Mouse (Mus musculus) left cerebral cortex, postnatal 25 days (tissue): ENCODE results near the gene Slc25a51. TPM values are rescaled to one million over a fixed set of nuclear protein-coding genes. Genes with fewer than 3 reads are reported as not detected.

ENCODE experiments used
- DNase-seq, 2 experiments: peaks; one replicate each; pipeline ENCODE4 v3.0.0; 2022; ENCODE audit warnings: low spot score in 2 of 2, mixed read lengths in 1 of 2
- intact Hi-C: fragments of 180-260 bp; cut with DNase I; formaldehyde crosslinking; loops from one replicate; pipeline ENCODE4 v1.15.1; 2025
- total RNA-seq, 2 experiments: library from RNA; stranded (reverse); gene quantifications; 2 replicates each; pipeline ENCODE4 v1.2.3; 2021

Slc25a51 gene
- total RNA-seq, 2 experiments from 2014 or later = 118 to 120 TPM

DNA sequence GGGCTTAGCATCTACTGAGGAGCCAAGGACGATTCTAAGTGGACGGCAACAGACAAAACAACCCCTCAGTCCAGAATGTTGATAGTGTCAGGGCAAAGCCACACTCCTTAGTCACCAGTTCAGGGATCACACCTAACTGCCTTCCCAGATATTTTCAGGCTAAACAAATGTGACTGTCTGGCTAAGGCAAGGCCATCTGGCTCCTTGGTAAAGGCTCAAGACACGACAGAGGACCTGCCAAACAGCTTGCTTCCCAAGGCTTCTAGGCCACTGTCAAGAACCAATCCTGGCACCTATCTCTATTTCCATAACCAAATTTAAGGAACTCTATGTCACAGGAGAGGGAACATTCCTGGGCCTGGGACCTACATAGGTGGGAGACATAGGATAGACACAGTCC is 22.8 kb upstream of the Slc25a51 start:
- DNase-seq = no peak
- intact Hi-C loops = no loop called here

DNA sequence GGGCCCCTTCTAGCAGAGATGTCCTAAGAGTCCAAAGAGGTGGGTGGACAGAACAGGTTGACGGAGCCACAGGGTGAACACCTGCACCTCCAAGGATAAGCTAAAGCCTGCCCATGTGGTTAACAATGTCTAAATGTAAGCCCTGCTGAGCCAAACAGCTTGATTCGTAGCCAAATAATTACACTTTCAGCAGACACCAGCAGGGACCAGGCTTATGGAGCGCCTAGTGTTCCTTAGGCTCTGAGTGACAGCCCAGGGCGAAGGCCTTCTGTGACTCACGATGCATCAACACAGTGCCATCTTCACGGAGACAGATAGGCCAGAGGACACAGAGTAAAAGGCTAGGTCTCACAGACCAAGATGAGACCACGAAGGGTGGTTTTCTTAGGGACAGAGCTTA is 20.9 kb upstream of the Slc25a51 start:
- no peak for DNase-seq
- intact Hi-C loops = no loop called here

DNA sequence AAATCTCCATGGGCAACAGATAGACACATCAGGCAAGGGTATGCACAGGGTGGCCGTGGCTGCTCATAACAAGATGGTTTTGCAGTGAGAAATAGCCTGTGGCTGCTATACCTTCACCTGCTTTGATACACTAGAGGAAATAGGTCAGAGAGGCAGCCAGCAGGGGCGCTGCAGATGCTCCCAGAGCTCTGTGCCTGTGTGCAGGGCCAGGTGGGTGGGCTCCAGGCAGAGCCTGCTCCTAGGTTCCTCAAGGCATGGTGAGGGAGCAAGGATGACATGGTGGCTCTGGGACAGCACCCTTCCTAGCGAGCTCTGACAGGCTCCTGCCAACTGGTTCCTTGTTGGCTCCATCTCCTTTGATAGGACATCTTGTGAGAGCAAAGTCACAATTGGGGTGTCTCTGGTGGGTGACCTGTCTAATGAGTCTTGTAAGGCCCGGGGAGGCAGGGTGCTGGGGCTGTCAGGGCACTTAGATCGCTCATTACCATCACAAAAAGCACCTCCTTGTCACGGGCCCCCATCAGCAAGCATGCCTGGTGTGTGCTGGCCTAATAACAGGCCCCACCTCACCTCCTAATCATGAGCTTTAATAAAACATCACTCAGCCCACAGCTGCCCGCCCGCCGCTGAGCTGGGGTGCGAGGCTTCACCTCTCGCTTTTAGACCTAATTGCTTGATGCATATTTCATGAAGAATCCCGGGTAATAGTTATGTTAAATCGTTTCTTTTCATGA is 18.3 kb upstream of the Slc25a51 start:
- no peak for DNase-seq
- intact Hi-C loops = no loop called here

DNA sequence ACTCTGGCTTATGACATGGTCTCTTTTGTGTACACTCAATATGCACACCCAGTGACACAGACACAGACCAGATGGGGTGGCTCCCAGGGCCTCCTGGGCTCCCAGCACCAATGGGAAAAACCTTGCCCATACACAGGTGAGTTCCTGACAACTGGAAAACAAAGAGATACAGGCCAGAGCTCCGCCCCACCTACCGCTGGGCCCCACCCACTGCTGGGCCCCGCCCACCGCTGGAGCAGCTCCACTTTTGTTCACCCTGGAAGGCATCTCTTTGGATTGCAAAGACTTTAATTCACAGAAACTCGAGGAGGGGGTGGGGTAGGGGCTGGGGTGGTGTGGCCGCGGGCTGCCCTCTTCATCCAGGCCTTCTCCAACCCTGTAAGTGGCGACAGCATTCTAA is 14.8 kb upstream of the Slc25a51 start:
- intact Hi-C loops = no loop called here

DNA sequence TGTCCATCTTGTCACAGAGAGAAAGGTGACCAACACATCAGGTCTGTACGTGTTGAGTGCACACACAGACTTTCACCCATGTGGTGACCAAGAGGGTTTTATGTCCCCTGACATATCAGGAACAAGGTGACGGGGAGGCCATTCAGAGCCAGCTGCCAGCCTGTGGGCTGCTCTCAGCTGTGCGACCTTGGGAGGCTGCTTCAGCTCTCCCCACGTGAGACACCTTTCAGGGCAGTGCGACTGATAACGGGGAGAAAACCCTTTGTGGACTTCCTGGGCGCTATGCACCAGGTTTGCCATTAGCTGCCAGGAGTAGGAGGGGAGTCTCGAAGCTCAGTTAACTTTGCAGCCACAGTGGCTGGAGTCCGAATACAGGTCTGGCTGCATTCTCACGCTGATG is 14.1 kb upstream of the Slc25a51 start:
- intact Hi-C loops = no loop called here
- DNase-seq = no peak

More for the DNA sequence above, 14.8 kb upstream of the Slc25a51 start:
- no peak for DNase-seq

DNA sequence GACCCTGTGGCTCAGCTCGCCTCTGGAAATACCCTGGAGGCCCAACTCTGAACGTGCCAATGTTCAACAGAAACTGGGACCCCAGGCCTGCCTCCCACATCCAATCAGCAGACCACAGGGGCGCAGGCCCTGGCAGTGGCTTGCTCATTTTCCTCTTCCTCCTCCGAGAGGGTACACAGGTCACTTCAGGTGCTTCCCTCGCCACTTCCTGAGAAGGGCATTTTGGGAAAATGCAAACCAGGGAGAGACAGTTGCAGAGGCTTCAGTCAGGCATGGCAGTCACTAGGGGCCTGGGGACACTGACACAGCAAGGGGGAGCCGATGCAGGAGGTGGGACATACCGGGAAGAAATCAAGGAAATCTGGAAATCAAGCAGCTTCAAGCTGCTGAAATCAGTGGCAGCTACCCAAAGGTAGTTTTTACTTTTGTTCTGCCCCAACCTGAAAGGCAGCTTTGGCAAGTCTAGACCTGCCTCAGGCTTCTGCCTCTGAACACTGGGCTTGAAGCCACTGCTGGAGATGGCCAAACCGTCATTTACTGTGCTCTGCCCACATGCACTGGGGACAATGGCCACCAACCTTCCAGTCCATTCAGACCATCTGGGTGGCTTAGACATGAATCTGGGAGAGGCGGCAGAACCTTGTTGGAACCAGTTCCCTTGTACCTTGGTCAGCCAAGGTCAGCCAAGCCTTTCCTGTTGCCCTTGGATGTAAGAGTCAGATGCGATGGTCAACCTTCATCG is 13.1 kb upstream of the Slc25a51 start:
- intact Hi-C loops = no loop called here
- no peak for DNase-seq

DNA sequence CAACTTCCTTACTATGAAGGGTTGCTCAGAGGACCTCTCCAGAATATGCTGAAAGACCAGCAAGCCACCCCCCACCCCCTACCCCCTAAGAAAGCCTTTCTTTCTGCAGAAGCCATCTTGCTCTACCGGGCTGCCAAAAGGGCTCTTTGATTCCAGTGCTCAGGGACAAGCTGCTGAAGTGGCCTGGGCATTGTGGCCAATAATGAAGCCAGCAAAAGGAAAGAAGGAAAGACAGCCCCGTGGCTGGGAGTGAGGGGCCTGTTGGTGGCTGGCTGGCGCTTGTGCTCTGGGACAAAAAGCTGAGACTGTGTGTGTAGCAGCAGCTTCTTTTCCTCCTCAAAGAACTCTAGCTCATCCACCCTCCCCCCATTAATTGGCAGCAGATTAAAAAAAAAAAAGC is 12.2 kb upstream of the Slc25a51 start:
- intact Hi-C loops = no loop called here
- DNase-seq = no peak

DNA sequence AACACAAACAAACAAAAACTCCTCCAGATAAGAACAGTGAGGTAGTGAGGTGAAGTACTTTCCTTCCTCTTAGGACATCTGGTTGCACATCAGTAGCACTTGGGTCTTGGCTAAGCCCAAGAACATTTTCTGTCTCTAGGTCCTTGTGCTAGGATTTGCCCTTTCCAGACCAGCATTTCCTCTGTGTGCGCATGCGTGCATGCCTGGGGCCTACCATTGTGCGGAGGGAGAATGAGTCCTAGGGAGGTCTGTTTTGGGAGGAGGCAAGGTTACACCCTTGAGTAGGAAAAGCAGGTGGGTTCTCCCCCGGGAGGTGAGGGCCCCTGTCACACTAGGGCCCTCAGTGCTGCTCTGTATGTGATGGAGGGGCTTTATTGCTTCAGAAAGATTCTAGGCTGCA is 10.5 kb upstream of the Slc25a51 start:
- intact Hi-C loops = loop anchor here (2.0 to 5.0 kb wide), 3 partner anchors 110 to 438 kb away; no protein-coding TSS in a partner anchor
- DNase-seq = no peak

DNA sequence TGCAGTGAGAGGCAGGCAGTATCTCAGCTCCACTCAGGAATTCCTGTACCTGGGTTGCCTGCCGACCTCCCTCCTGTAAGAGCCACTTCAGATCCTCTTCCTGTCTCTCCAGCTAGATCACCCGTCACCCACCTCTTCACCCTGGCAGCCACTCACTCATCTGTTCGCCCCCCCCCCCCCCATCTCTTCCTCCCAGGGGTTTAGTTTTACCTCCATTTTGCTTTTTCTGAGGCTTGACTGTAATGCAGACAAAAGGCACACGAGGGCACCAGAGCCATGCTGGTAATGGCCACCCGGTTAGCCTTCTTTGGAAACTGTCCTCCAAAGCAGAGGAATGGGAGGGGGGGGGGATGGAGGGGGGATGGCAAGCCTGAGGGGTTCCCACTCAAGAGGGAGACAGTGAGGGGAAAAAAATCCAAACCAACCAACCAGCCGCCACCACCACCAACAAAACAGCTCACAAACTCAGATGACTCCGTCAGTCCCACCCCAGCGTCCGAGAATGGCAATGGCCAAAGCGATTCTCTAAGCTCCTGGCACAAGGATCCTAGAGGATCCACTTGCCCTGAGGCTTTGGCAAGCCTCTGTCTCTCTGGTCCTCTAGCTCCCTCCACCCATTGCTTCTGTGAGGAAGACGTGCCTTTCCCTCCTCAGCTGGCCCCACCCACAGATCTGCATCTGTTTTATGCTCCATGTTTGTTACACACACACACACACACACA is 9.8 kb upstream of the Slc25a51 start:
- peak; percentile 52 to 59 for DNase-seq
- intact Hi-C loops = loop anchor here (1.0 to 5.0 kb wide), 4 partner anchors 110 to 439 kb away; no protein-coding TSS in a partner anchor

DNA sequence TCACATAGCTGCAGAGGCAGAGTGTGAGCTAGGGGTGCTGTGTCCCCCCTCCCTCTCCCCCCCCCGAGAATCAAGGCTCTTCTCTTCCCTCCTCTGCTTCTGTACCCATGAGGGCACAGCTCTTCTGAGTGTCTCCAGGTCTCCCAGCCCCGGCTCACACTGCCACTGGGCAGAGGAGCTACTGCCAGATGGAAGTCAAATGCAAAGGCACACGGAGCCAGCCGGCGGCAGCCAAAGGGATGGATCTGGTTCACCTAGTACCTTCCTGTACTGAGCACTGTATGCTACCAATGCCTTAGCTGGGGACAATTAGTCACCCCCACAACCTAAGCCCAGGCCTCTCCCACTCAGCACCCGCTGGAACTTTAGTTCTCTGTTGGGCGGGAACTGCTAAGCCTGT is 7.7 kb upstream of the Slc25a51 start:
- intact Hi-C loops = loop anchor here (5.0 kb wide), 2 partner anchors 196 to 441 kb away; no protein-coding TSS in a partner anchor

DNA sequence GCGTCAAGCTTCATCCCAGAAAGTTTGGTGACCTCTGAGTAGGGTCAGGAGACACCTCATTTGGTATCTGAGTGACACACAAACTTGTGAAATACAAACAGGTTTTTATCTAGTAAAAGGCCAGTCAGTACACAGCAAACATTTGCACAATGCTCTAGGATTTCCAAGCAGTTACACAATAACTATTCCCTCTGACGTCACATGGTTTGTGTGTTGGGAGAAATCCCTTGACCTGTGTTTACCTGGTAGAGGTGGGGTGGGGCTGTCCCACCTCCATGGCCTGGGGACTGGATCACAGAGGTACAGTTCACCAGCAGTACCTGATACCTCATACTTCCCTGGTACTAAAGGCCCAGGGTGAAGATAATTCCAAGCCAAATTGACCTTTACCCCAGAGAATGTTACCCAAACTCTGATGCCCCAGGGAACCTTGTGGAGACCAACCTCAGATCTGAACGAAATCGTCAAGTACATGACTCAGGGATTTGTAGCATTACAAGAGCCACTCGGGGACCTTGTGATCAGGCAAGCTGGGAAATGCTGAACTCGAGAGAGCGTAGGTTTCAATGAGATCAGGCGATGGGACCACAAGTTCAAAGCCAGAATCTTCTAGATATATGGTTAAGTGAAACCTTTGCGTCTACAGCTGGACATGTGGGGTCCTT is 5.2 kb upstream of the Slc25a51 start:
- no peak for DNase-seq
- intact Hi-C loops = no loop called here

More for the DNA sequence above, 7.7 kb upstream of the Slc25a51 start:
- no peak for DNase-seq

DNA sequence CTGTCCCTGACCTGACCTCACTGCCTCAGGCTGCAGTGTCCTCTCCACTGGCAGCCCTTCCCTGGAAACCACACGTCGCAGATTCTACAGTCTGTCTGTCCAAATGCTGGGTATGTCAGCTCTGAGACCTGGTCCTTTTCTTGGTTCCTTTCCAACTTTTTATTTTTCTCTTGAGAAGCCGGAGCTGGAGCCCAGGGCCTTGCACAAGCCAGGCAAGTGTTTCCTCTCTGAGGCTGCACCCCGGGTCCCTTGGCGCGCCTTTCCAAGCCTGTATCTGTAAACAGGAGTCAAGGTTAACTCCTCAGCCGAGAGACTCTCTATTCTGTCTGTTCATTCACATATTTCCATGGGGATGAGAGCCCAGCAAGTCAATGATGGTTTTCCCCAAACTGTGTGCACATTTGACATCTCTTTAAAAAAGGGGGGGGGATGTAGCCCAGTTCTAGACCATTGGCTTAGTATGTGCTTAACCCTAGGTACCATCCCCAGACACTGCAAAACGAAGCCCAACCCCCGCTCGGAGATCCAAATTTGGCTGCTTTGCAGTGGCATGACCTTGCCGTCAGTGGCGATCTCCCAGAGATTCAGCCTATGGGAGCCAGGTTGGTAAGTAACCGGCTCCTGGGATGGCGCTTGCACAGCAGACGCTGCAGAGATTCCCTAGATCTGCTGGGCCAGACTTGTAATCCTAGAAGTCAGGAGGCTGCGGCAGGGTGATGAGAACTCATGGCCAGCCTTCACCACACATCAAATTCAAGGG is 4.0 kb upstream of the Slc25a51 start:
- no peak for DNase-seq
- intact Hi-C loops = no loop called here

DNA sequence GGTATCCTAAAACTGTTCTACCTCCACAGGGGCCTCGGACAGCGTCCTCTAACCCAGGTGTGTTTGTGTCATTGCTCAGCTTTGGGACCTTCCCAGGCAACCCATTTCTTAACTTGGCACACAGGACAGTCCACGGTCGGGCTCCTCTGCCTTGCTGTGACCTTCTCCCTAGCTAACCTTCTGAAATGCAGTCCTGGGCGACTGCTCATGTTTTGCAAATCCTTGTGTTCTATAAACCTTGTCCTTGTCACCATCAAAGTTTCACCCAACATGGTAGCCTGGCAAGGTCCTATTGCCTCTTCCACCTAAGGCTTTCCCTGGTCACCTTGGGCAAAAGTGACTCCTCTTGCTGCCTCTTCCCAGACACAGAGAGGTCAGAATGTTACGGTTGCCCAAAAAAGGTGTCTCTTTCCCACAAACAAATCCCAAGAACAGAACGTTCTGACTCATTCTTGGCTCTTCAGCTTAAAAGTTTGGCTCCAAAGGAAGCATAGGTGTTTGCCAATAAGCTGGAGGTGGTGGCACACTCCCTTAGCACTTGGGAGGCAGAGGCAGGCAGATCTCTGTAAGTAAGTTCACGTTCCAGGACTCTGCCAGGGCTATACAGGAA is 2.7 kb upstream of the Slc25a51 start:
- intact Hi-C loops = no loop called here

DNA sequence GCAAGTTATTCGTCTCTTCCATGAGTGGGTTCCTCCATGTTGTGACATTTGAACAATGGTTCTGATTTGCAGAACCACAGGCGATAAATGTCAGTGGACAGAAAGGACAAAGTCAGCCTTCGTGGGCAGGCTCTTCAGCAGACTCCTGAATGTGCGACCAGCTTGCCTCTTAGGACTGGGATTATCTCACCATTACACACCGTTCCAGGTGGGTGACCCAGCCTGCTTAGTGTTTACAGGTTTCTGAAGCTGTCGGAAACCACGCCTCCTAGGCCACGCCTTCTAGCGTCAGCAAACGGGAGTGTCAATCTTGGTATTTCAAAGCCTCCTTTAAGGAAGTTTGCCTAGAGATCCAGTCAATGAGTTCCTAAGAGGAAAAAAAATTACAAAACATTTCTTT is 704 bp upstream of the Slc25a51 start:
- intact Hi-C loops = loop anchor here (2.0 to 10.0 kb wide), 3 partner anchors 314 to 726 kb away; partner anchors contain the start of genes Ncbp1, Tstd2 and Zbtb5
- DNase-seq = peak; percentile 32 to 44

More for the DNA sequence above, 2.7 kb upstream of the Slc25a51 start:
- DNase-seq = no peak

DNA sequence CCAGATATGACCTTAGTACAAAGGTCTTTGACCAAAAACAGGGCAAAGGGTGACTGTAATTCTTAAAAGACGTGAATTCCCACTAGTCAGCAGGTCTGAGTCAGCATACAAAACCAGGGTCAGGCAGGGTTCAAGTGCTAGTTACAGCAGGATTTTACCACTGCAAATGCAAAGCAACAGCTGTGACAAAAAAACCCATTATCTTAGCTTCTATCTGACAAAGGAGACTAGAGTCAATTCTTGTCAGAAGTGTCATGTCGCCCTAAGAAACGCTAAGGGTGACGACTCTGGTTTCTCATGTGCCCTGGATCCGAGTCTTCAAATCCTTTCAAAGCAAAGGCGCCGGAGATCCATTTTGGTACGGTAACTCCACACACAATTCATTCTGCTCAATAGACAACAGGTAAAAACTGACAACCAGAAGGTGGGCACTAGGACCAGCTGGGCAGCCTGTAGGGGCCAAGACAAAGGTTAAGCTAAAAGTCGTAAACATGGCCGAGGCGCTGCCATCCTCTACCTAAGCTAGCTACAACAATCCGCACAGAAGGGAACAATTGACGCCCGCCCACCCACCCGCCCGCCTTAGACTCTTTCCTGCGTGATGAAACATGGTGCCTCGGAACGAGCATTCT is 747 bp downstream of the Slc25a51 start:
- peak in 1 of 2 experiments; percentile 11 for DNase-seq
- intact Hi-C loops = loop anchor here (2.0 to 10.0 kb wide), 3 partner anchors 313 to 727 kb away; partner anchors contain the start of genes Ncbp1, Tstd2 and Zbtb5

DNA sequence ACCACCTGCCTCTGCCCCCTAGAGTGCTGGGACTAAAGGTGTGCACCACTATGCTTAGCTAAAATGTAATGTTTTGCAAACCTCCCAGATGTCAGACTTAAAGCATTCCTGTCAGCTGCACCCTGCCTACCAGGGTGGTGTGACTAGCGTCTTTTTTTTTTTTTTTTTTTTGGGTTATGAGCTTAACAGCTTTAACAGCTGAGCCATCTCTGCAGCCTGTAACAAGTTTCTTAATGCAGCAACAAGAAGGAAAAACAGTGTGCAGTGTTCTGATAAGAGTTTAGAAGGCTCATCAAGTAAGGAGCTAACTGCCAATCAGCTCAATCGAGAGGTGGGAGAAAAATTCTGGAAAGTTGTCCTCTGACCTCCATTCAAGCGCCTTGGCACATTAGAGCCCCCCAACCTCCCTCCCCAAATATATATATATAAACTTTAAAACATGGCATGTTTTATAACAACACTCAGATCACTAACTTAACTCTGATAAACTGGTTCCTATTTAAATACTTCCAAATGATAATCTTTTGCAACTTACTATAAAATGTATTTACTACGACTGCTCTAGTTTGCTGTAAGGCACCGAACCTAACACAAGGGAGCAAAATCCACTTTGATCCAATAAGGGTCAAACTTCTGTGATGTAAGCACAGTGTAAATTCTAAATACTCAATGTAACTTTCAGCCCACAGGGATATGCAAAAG is 1.4 kb downstream of the Slc25a51 start:
- DNase-seq = no peak
- intact Hi-C loops = loop anchor here (10.0 kb wide), 2 partner anchors 312 to 728 kb away; partner anchors contain the start of genes Ncbp1 and Tstd2

DNA sequence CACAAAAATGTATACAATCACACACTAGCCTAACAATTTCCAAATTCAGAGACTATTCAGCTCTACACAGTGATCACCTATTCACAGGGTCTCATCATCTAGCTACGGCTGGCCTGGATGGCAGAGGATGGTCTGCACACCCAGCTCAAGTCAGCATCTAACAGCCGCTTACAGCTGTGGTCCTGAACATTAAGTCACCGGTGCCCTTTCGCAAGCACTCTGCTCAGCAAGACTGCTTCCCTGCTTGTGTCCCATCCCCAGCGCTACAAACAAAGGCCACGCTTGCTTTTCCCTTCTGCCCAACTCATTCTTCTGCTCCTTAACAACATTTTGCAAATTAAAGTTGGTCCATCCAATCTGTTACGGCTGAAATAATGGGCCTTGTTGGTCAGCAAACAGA is 2.2 kb downstream of the Slc25a51 start:
- intact Hi-C loops = loop anchor here (10.0 kb wide), 2 partner anchors 312 to 728 kb away; partner anchors contain the start of genes Ncbp1 and Tstd2

More for the DNA sequence above, 2.2 kb downstream of the Slc25a51 start:
- DNase-seq = no peak
